In the genomic region with DNA sequence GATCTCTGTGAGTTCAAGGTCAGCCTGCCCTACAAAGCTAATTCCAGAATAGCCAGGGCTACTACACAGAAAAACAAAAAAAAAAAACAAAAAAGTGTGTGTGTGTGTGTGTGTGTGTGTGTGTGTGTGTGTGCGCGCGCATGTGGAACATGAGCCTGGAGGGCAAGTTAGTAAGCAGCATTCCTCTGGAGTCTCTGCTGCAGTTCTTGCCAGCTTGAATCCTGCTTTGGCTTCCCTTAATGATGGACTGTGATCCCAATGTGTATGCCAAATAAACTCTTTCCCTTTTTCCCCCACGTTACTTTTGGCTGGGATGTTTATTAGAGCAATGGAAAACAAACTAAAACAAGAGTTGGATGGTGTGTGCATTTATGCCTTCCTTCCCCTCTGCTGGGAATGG, we compare ENCODE assay signal across 17 mouse cellular contexts. TPM values are rescaled to one million over a fixed set of nuclear protein-coding genes. Genes with fewer than 3 reads are reported as not detected.
"Had no signal": no experiment of that assay in that cellular context is flagged by ENCODE, and none has a peak within 500 bp of the region (broad histone marks: within the 10 kb centered on the region; RNA-seq: fewer than 3 reads in every experiment).

No protein-coding gene starts in this region.

- H3K9ac ChIP-seq: lung, embryonic 15.5 days; midbrain, embryonic 13.5 days; midbrain, embryonic 15.5 days; neural tube, embryonic 12.5 days had no signal

- H3K4me3 ChIP-seq: lung, embryonic 15.5 days; megakaryocyte, embryonic 14.5 days; midbrain, embryonic 13.5 days; midbrain, embryonic 15.5 days; neural tube, embryonic 12.5 days had no signal

- ATAC-seq: lung, postnatal 0 days; midbrain, embryonic 13.5 days; midbrain, embryonic 15.5 days had no signal

- H3K27me3 ChIP-seq: lung, embryonic 15.5 days; megakaryocyte, embryonic 14.5 days; midbrain, embryonic 13.5 days; midbrain, embryonic 15.5 days; neural tube, embryonic 12.5 days had no signal

- H3K27ac ChIP-seq: lung, embryonic 15.5 days; macrophage; midbrain, embryonic 13.5 days; midbrain, embryonic 15.5 days; neural tube, embryonic 12.5 days had no signal

- H3K4me2 ChIP-seq: lung, embryonic 15.5 days; midbrain, embryonic 11.5 days; midbrain, embryonic 13.5 days; midbrain, embryonic 15.5 days; neural tube, embryonic 12.5 days had no signal

- H3K9me3 ChIP-seq: lung, embryonic 15.5 days; megakaryocyte, embryonic 14.5 days; midbrain, embryonic 13.5 days; midbrain, embryonic 15.5 days; neural tube, embryonic 12.5 days had no signal

- DNase-seq: lung, adult 2 months; lung, postnatal 14 days; lung, postnatal 36 days; right cerebral cortex, postnatal 14 days; thymus, adult 18-20 months; thymus, postnatal 14 days; thymus, postnatal 36 days had no signal

RNA-seq across cellular contexts. Expression of gene Lrrc75b, which starts 38.5 kb away (rescaled TPM):
- total RNA-seq: megakaryocyte progenitor cell, adult 5-6 weeks; monocyte, adult 5-6 weeks had no signal
- polyA plus RNA-seq: macrophage had no signal

RNA-seq across cellular contexts. Expression of gene Ggt1, which starts 39.8 kb away (rescaled TPM):
- total RNA-seq: megakaryocyte progenitor cell, adult 5-6 weeks; monocyte, adult 5-6 weeks had no signal
- polyA plus RNA-seq: macrophage had no signal
